ENCODE assay signal across 31 mouse cellular contexts in genomic region chr5:102593058-102593457, GRCm38 (mm10).
"Had no signal": no experiment of that assay in that cellular context is flagged by ENCODE, and none has a peak within 500 bp of the region (broad histone marks: within the 10 kb centered on the region; RNA-seq: fewer than 3 reads in every experiment).

No protein-coding gene starts in this region.

- H3K9me3 ChIP-seq: limb, embryonic 10.5 days; limb, embryonic 12.5 days; limb, embryonic 13.5 days; limb, embryonic 15.5 days; liver, embryonic 12.5 days; liver, embryonic 13.5 days; liver, embryonic 15.5 days; lung, embryonic 15.5 days; midbrain, embryonic 10.5 days; midbrain, embryonic 12.5 days; midbrain, embryonic 13.5 days; midbrain, embryonic 15.5 days had no signal

- H3K36me3 ChIP-seq: limb, embryonic 10.5 days; limb, embryonic 12.5 days; limb, embryonic 13.5 days; limb, embryonic 15.5 days; liver, embryonic 12.5 days; liver, embryonic 13.5 days; liver, embryonic 15.5 days; lung, embryonic 15.5 days; midbrain, embryonic 10.5 days; midbrain, embryonic 12.5 days; midbrain, embryonic 13.5 days; midbrain, embryonic 15.5 days had no signal

- H3K4me1 ChIP-seq: limb, embryonic 12.5 days; limb, embryonic 15.5 days; liver, embryonic 12.5 days; liver, embryonic 13.5 days; liver, embryonic 15.5 days; lung, embryonic 15.5 days; megakaryocyte, embryonic 14.5 days; midbrain, embryonic 10.5 days; midbrain, embryonic 12.5 days; midbrain, embryonic 13.5 days; midbrain, embryonic 15.5 days had no signal

- ATAC-seq: liver, embryonic 12.5 days; liver, postnatal 0 days; lung, postnatal 0 days; midbrain, embryonic 13.5 days; midbrain, embryonic 15.5 days; midbrain, embryonic 16.5 days had no signal

- H3K9ac ChIP-seq: limb, embryonic 12.5 days; limb, embryonic 13.5 days; limb, embryonic 15.5 days; liver, embryonic 12.5 days; liver, embryonic 13.5 days; liver, embryonic 14.5 days; liver, embryonic 15.5 days; liver, postnatal 0 days; lung, embryonic 14.5 days; lung, embryonic 15.5 days; midbrain, embryonic 12.5 days; midbrain, embryonic 13.5 days; midbrain, embryonic 15.5 days had no signal

- DNase-seq: left cerebral cortex, postnatal 4 days; liver; liver, embryonic 13.5 days; liver, postnatal 0 days; lung, adult 18-20 months; lung, adult 2 months; lung, embryonic 14.5 days; lung, postnatal 10 days; lung, postnatal 14 days; lung, postnatal 36 days; lung, postnatal 4 days had no signal

- H3K4me3 ChIP-seq: left cerebral cortex, adult 2 months; limb, embryonic 10.5 days; limb, embryonic 12.5 days; limb, embryonic 13.5 days; limb, embryonic 15.5 days; liver, embryonic 12.5 days; liver, embryonic 13.5 days; liver, embryonic 15.5 days; lung, embryonic 15.5 days; megakaryocyte, embryonic 14.5 days; midbrain, embryonic 10.5 days; midbrain, embryonic 12.5 days; midbrain, embryonic 13.5 days; midbrain, embryonic 15.5 days; myocyte had no signal

- H3K4me2 ChIP-seq: limb, embryonic 12.5 days; limb, embryonic 13.5 days; limb, embryonic 15.5 days; liver, embryonic 11.5 days; liver, embryonic 12.5 days; liver, embryonic 13.5 days; liver, embryonic 15.5 days; lung, embryonic 14.5 days; lung, embryonic 15.5 days; midbrain, embryonic 11.5 days; midbrain, embryonic 12.5 days; midbrain, embryonic 13.5 days; midbrain, embryonic 15.5 days had no signal

- H3K27ac ChIP-seq: left cerebral cortex, adult 2 months; limb, embryonic 10.5 days; limb, embryonic 12.5 days; limb, embryonic 13.5 days; limb, embryonic 15.5 days; liver, embryonic 12.5 days; liver, embryonic 13.5 days; liver, embryonic 14.5 days; liver, embryonic 15.5 days; lung, embryonic 15.5 days; macrophage; midbrain, embryonic 10.5 days; midbrain, embryonic 12.5 days; midbrain, embryonic 13.5 days; midbrain, embryonic 15.5 days had no signal

- H3K27me3 ChIP-seq: limb, embryonic 12.5 days; limb, embryonic 13.5 days; limb, embryonic 15.5 days; liver, embryonic 12.5 days; liver, embryonic 13.5 days; liver, embryonic 15.5 days; lung, embryonic 15.5 days; megakaryocyte, embryonic 14.5 days; midbrain, embryonic 12.5 days; midbrain, embryonic 13.5 days; midbrain, embryonic 15.5 days had no signal
